Mouse (Mus musculus) gastrocnemius, postnatal 36 days (tissue): ENCODE measurements around the gene Mfap3l. TPM values are rescaled to one million over a fixed set of nuclear protein-coding genes. Genes with fewer than 3 reads are reported as not detected.
"Not testable (repeated sequence)": the region's sequence is repeated elsewhere in the genome, so short reads cannot be mapped to it uniquely, and the experiment has no call there.

Experiments used
- DNase-seq, 2 experiments: peaks; one replicate each; pipeline ENCODE4 v3.0.0; 2022
- intact Hi-C: fragments of 180-260 bp; cut with DNase I; formaldehyde crosslinking; loops from one replicate; pipeline ENCODE4 v1.15.1; 2025
- total RNA-seq, 2 experiments: library from RNA; stranded (reverse); gene quantifications; 2 replicates each; pipeline ENCODE4 v1.2.3; 2021

Mfap3l gene
- total RNA-seq, 2 experiments from 2014 or later = 3.6 to 3.7 TPM

DNA sequence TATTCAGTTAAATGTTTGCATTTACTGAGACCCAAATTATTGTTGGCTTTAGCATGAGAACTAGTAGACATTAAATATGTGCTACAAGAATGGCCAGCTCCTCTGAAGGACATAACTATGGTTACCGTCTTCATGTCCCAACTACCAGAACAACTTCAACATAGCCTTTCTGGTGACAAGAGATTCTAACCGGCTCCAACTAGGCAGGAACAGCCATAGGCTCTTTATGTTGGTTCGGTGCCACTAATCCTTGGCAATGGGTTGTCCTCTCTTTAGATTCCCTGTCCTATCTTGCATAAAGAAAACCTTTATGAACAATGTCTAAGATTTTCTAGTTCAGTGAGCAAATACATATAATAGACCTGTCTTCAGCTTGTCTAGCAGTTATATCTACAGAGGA lies 14.7 kb downstream of the Mfap3l start:
- intact Hi-C loops = no loop called here
- no peak for DNase-seq

- DNase-seq = no peak
- intact Hi-C loops = no loop called here
Measured at GRCm38 (mm10) chr8:60649081-60649480, 16.5 kb downstream of the Mfap3l start.

DNA sequence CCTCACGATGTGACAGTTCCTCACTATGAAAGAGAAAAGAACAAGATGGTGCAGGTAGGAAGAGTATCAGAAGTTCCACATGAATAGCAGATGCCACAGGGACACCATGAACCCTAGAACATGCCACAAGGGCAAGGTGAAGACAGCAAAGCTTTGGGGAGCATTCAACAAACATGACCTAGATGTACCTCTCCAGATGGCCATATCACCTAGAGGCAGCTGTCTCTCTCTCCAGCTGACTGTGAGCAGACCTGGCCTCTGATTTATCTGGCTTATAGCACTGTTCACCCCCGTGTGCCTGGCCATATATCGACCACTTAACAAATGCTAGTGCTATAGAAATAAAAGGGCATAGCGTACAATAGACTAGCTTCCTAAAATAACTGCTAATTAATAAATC lies 17.5 kb downstream of the Mfap3l start:
- no peak for DNase-seq
- intact Hi-C loops = no loop called here

DNA sequence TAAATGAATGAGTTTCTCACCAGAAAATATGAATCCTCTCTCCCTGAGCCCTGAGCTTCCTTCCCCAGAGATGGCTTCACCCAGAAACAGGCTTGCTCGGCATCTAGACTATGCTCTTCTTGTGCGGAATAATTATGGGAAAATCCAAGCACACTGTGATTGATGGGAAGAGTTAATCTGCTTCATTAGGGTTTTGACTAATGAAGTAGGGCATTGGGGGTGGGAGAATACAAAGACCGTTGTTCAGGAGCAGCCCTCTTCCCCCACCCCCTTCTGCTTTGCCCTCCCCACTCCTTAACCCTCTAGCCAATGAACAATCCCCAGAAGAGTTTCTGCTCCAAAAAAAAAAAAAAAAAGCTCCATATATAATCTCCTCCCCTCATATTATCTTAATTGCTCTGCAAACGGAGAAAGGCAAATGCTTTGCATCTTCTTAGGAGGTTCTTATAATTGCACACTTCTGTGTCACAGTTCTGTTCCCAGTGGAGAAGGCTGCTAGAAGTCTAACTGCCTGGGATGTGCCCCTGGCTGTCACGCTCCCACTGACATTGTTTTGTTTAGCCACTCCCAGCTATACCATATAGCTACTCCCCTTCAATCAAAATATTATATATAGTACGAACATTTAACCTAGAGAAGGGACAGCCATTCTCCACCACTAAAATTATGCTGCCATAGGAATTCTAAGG lies 24.9 kb downstream of the Mfap3l start:
- intact Hi-C loops = no loop called here
- DNase-seq = no peak

DNA sequence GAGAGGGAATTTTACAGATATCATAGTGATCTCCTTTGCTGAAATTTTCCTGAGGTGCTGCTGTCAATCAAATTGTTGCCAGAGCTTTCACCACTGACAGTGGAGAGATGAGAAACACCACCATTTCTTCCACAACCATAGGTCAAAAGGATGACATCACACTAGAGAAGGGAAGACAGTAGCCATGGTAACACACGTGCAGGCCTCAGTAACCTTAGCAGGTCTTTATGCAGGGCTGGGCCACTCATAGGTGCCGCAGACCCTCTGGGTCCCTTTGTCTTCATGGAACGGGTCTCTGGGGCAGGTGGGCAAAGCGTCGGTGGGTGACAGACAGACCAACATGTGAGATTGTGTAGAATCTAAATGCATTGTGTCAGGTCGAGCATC lies 25.5 kb downstream of the Mfap3l start:
- no peak for DNase-seq
- intact Hi-C loops = no loop called here

- intact Hi-C loops, DNase-seq: not testable (repeated sequence)
Measured at GRCm38 (mm10) chr8:60658686-60659085, 26.1 kb downstream of the Mfap3l start.

DNA sequence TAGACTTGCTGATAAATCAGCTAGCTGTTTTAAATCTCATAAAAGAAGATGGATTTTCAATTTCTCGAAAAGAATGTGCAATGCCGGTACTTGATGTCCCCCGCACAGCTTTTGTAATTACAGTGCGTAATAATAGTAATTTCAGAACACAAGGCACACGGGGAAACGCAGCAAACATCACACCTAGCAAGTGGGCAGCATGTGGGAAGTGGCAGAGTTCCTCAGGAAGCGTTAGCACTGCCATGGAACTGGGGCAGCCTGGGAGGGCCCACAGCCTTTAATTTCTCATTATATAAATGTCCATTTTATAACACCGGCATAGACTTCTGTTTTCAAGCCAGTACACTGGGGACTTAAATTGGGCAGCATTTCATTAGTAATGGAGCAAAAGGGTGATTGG lies 27.1 kb downstream of the Mfap3l start:
- intact Hi-C loops = no loop called here
- no peak for DNase-seq

DNA sequence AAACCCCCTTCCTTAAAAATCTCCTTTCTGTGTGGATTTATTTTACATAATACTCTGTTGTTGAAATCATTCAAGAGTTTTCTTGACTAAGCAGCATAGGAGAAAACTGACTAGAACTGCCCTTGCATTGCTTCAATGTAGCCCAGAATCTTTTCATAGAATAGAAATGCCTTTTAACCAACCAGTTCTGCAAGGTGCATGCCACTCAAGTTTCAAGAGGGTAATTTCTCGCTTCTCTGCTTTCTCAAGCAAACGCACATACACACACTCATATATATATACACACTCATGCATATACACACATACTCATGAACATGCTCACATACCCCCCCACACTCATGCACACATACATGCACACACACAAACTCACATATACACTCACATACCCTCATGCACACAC lies 28.6 kb downstream of the Mfap3l start:
- intact Hi-C loops = no loop called here
- no peak for DNase-seq

DNA sequence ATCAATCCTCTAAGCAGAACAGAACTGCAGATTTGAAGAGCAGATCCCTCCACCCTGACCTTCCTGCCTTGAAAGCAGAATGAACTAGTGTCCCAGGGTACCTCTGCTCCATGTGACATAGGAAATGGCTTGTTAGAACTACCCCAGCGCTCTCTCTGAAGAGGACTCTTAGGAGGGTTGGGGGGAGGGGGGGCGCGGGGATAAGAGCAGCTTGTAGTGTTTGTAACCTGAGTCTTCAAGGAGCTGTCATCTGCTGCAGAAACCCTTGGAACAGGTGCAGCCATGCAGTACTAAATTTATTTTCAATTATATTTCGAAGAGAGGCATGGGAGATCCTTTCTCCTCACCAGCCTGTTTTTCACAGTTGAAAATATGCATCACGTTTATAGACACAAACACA lies 30.9 kb downstream of the Mfap3l start:
- no peak for DNase-seq
- intact Hi-C loops = no loop called here

DNA sequence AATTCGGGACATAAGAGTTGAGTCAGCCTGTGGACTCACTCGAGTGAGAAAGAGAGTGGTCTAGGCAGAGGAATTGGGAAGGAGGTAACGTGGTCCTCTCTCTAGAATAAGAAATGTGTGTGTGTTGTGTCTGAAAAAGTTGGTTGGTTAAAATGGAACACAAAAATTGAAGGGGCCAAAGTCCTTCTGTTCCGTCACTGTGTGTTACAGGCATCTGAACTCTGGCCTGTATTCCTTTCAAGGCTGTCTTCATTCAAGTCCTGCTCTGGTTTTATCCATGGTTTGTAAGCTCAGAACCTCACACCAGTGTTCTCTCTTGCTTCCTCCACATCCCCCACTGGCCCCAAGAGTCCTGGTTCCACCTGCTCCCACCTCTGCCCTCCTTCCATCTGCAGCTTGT lies 33.2 kb downstream of the Mfap3l start:
- no peak for DNase-seq
- intact Hi-C loops = no loop called here

- intact Hi-C loops = no loop called here
- DNase-seq = no peak
Measured at GRCm38 (mm10) chr8:60666852-60667251, 34.2 kb downstream of the Mfap3l start.

- DNase-seq = no peak
- intact Hi-C loops = no loop called here
Measured at GRCm38 (mm10) chr8:60678590-60678989, 46.0 kb downstream of the Mfap3l start.

DNA sequence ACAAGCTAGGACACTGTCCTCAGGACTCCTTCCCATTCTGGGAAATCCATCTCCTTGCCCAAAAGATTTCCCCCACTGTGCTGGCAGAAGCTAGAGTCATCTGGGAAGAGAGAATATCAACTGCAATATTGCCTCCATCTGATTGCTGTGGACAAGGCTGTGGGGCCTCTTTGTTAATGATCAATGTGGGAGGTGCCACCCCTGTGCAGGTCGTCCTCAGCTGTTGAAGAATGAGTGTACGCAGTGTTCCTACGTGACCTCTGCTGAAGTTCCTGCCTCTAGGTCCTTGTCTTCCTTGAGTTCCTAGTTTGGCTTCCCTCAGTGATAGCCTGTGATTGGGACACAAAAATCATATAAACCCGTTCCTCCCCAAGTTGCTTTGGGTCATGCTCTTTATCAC lies 49.2 kb downstream of the Mfap3l start:
- intact Hi-C loops = no loop called here
- DNase-seq = no peak

GRCm38 (mm10) chr8:60682340-60682739 lies 49.7 kb downstream of the Mfap3l start:
- intact Hi-C loops = no loop called here

GRCm38 (mm10) chr8:60711516-60712086 lies 79.0 kb downstream of the Mfap3l start:
- DNase-seq = no peak
- intact Hi-C loops = no loop called here

More at GRCm38 (mm10) chr8:60682340-60682739, 49.7 kb downstream of the Mfap3l start:
- no peak for DNase-seq

DNA sequence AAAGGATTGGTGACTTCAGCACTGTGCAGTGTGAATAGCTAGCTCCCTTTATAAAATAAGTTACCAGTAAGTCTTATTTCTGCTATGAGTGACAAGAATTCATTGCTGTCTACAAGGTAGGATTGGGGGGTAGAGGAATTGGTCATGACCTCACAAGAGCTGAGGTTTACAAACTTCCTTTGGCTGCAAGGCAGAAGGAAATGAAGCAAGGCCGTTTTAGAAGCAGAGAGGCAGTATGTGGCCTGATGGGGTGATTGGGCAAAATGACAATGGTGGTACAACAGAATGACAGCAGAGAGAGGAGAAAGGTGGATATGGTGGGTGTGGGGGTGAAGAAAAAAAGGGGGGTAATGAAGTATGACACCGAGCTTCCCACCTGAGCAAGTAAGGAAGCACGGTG lies 82.1 kb downstream of the Mfap3l start:
- no peak for DNase-seq
- intact Hi-C loops = no loop called here

- intact Hi-C loops = no loop called here
- no peak for DNase-seq
Measured at GRCm38 (mm10) chr8:60718692-60719091, 86.1 kb downstream of the Mfap3l start.

Other genes with a start within 250 kb of the Mfap3l start
- gene Gm10283, start 129.6 kb upstream of the Mfap3l start, total RNA-seq = not detected
- not detected for gene Aadat, start 126.9 kb upstream of the Mfap3l start, total RNA-seq